In genomic region chr1:77978696-77979095, GRCm38 (mm10) we compare ENCODE assay signal across 9 mouse cellular contexts.
DNase-seq lines count a peak whose midpoint lies in the region; ATAC-seq lines count a peak whose summit lies in the region.
"Had no signal": no experiment of that assay in that cellular context is flagged by ENCODE, and none has a peak within 500 bp of the region (broad histone marks: within the 10 kb centered on the region; RNA-seq: fewer than 3 reads in every experiment).

No protein-coding gene starts in this region.

- no peak overlapping the region for H3K4me3 ChIP-seq in lung, embryonic 16.5 days (ENCODE audit: low read length)
- H3K4me3 ChIP-seq: liver, embryonic 13.5 days had no signal

- peaks cover 5% of the 10 kb centered on the region for H3K4me1 ChIP-seq in lung, embryonic 16.5 days (replicated peaks; ENCODE audit: control insufficient read depth, insufficient read depth, low read length)
- H3K4me1 ChIP-seq: liver, embryonic 13.5 days had no signal

- H3K27ac ChIP-seq in lung, embryonic 16.5 days (ENCODE audit: low read length): no peak overlapping the region
- H3K27ac ChIP-seq: liver, embryonic 13.5 days had no signal

- H3K9ac ChIP-seq in lung, embryonic 16.5 days (ENCODE audit: low read length): no peak overlapping the region
- H3K9ac ChIP-seq: liver, embryonic 13.5 days had no signal

- peak; percentile 37 for DNase-seq in A20 (ENCODE audit: low read depth, low spot score)
- DNase-seq in MN1 (ENCODE audit: low spot score): peak; percentile 81
- peak; percentile 59 for DNase-seq in cerebellum, adult 8-10 months
- peak; percentile 32 to 74 for DNase-seq in frontal cortex, postnatal 14 days (ENCODE audit: low spot score in 2 of 2)
- DNase-seq in kidney, postnatal 36 days: peak; percentile 39 to 70
- DNase-seq in retina, postnatal 7 days (ENCODE audit: low read depth, low spot score): peak; percentile 54
- DNase-seq: liver, embryonic 13.5 days had no signal

- peaks cover 4% of the 10 kb centered on the region for H3K27me3 ChIP-seq in lung, embryonic 16.5 days (ENCODE audit: control insufficient read depth, insufficient read depth, low read depth, low read length)
- H3K27me3 ChIP-seq: liver, embryonic 13.5 days had no signal

- H3K9me3 ChIP-seq in lung, embryonic 16.5 days (ENCODE audit: control insufficient read depth, low read length): no peaks in the 10 kb centered on the region
- H3K9me3 ChIP-seq: liver, embryonic 13.5 days had no signal

- 4% methylated on average over 7 of the region's 7 CpGs for WGBS in lung, embryonic 16.5 days

- no peak overlapping the region for H3K4me2 ChIP-seq in lung, embryonic 16.5 days (ENCODE audit: low read depth, low read length)
- H3K4me2 ChIP-seq: liver, embryonic 13.5 days had no signal

- peak; percentile 58; the same call in 1 of the 2 replicates for ATAC-seq in lung, embryonic 16.5 days (ENCODE audit: low read depth)
- ATAC-seq in megakaryocyte, adult 5-6 weeks (ENCODE audit: poor library complexity, severe bottlenecking): no peak

- no peaks in the 10 kb centered on the region for H3K36me3 ChIP-seq in lung, embryonic 16.5 days (ENCODE audit: control insufficient read depth, insufficient read depth, low read length)
- H3K36me3 ChIP-seq: liver, embryonic 13.5 days had no signal
